Mouse (Mus musculus): ENCODE results near the gene Arg1. TPM values are rescaled to one million over a fixed set of nuclear protein-coding genes. Genes with fewer than 3 reads are reported as not detected.

Gene Arg1
- polyA plus RNA-seq (2014; fragmentation: Nextera tagmentation; extraction: Ambion mirVana) = 33.7 and 34.5 TPM in 2 replicates

DNA sequence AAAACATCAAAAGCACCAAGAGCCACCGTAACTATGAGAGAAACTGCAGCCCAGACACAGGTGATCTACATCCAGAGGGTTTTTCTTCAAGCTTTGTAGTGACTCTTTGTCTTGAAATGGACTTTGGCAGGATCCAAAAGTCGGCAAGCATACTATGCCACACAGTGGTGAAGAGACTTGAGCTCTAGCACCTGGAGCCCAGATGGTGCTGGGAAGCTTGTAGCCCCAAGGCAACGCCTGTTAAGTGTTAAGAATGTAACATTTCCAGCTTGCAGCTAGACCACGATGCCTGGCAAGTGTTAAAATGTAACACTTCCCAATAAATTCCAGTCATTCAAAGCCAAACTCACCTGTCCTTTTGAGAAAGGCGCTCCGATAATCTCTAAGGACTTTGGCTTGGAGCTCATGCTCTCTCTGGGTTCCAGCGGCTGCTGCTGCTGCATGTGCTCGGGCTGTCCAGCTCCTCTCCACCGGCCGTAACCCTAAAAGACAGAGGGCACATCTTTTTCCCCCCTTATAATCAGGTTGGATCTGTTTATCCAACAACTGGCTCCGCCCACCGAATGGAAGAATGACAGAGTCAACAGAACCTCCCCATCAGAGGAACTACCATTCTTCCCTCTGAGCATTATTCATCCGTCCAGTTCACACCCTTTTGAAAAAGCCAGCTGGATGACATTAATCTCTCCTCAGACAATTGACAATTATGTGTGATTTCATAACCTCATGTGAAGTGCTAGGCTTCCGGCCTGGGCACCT, at the start of gene Arg1:
Gene Arg1, minus strand, starts transcription at position 523 of the 759 bp plus-strand sequence.
- no peak within 1 kb of the TSS for H3K9ac ChIP-seq (ENCODE audit: low read length)
- H3K27me3 ChIP-seq (ENCODE audit: control insufficient read depth, insufficient read depth, low read length) = no peaks in the 10 kb centered on the region
- H3K9me3 ChIP-seq (ENCODE audit: control insufficient read depth, low read length) = no peaks in the 10 kb centered on the region
- peak within 1 kb of the TSS; percentile 30 for H3K4me2 ChIP-seq (ENCODE audit: low read depth)
- H3K27ac ChIP-seq (ENCODE audit: low read depth, low read length) = no peak within 1 kb of the TSS
- DNase-seq (ENCODE audit: low spot score) = peak; percentile 66
- no peaks in the 10 kb centered on the region for H3K36me3 ChIP-seq (ENCODE audit: control insufficient read depth, insufficient read depth, low read length)
- ATAC-seq (ENCODE audit: insufficient read depth, low FRiP score, low TSS enrichment) = peak; percentile 48
- no peak within 1 kb of the TSS for H3K4me3 ChIP-seq (ENCODE audit: low read depth, low read length)
- WGBS = 26% methylated on average over 14 of the region's 14 CpGs
- H3K4me1 ChIP-seq (ENCODE audit: control insufficient read depth, insufficient read depth, low read length) = peaks cover 16% of the 10 kb centered on the region

DNA sequence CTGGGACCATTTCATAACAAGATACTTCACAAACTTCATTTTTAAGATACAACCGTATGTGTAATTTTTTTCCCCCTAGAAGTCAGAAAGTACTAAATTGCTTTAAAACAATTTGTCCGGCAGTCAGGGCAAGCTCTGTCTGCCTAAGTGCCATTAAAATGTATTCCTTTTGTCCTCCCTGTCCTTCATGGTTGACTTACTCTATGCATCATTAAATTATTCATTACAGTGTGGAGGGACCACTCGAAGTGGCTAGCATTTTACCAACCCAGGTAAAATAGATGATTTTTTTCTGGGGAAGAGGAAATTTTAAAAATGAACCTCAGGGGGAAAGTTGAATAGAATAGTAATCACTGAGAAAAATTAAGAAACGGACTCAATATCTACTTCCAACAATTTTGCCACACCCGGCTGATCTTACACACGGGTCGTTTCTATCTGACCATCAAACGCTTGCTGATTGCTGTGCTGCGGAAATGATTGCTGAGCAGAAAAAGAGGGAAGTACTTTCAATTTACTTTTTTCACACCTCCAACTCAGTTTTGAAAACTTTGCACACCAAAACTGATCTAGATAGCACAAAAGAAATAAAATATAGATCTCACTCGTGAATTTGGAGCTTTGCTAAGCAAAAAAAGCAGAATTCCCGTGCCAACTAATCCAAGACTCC, 46.7 kb upstream of the Arg1 start:
- 77% methylated on average over 11 of the region's 11 CpGs for WGBS
- Histone ChIP-seq H3K9me3 (ENCODE audit: control insufficient read depth, low read length) (no peaks in the 10 kb centered on the region), H3K27ac (ENCODE audit: low read depth, low read length) (no peak overlapping the region), H3K36me3 (ENCODE audit: control insufficient read depth, insufficient read depth, low read length) (no peaks in the 10 kb centered on the region), H3K4me2 (ENCODE audit: low read depth) (no peak overlapping the region), H3K4me1 (ENCODE audit: control insufficient read depth, insufficient read depth, low read length) (no peaks in the 10 kb centered on the region), H3K27me3 (ENCODE audit: control insufficient read depth, insufficient read depth, low read length) (no peaks in the 10 kb centered on the region), H3K9ac (ENCODE audit: low read length) (no peak overlapping the region), H3K4me3 (ENCODE audit: low read depth, low read length) (no peak overlapping the region)
- ATAC-seq (ENCODE audit: insufficient read depth, low FRiP score, low TSS enrichment) = no peak
- DNase-seq (ENCODE audit: low spot score) = no peak

DNA sequence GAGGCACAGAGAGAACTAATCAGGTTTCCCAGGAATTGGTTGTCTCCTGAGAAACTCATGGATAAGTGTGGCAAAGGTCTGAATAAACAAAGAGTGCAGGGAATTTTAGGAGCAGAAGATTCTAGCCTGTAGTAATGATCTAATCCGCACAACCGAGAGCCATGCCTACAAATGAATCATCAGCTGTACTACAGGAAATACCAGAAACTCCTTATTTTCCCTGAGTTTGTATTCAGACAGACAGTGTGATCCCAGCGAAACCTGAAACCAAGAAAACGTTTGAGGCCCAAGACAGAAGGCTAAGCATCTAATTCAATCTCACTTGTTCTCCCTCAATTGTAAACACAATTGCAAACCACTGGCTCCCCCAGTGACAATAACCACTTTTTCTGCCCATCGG, 46.1 kb upstream of the Arg1 start:
- 48% methylated on average over 5 of the region's 5 CpGs for WGBS

GRCm38 (mm10) chr10:24972923-24973322, 45.6 kb upstream of the Arg1 start:
- Histone ChIP-seq H3K9ac (ENCODE audit: low read length) (no peak overlapping the region), H3K4me1 (ENCODE audit: control insufficient read depth, insufficient read depth, low read length) (no peaks in the 10 kb centered on the region), H3K27me3 (ENCODE audit: control insufficient read depth, insufficient read depth, low read length) (no peaks in the 10 kb centered on the region), H3K27ac (ENCODE audit: low read depth, low read length) (no peak overlapping the region), H3K9me3 (ENCODE audit: control insufficient read depth, low read length) (no peaks in the 10 kb centered on the region), H3K36me3 (ENCODE audit: control insufficient read depth, insufficient read depth, low read length) (no peaks in the 10 kb centered on the region), H3K4me2 (ENCODE audit: low read depth) (no peak overlapping the region), H3K4me3 (ENCODE audit: low read depth, low read length) (no peak overlapping the region)
- WGBS = 51% methylated on average over 4 of the region's 4 CpGs
- ATAC-seq (ENCODE audit: insufficient read depth, low FRiP score, low TSS enrichment) = no peak
- no peak for DNase-seq (ENCODE audit: low spot score)

More for the DNA sequence above, 46.1 kb upstream of the Arg1 start:
- DNase-seq (ENCODE audit: low spot score) = no peak
- ATAC-seq (ENCODE audit: insufficient read depth, low FRiP score, low TSS enrichment) = no peak
- Histone ChIP-seq H3K9me3 (ENCODE audit: control insufficient read depth, low read length) (no peaks in the 10 kb centered on the region), H3K9ac (ENCODE audit: low read length) (no peak overlapping the region), H3K27ac (ENCODE audit: low read depth, low read length) (no peak overlapping the region), H3K4me1 (ENCODE audit: control insufficient read depth, insufficient read depth, low read length) (no peaks in the 10 kb centered on the region), H3K4me3 (ENCODE audit: low read depth, low read length) (no peak overlapping the region), H3K4me2 (ENCODE audit: low read depth) (no peak overlapping the region), H3K36me3 (ENCODE audit: control insufficient read depth, insufficient read depth, low read length) (no peaks in the 10 kb centered on the region), H3K27me3 (ENCODE audit: control insufficient read depth, insufficient read depth, low read length) (no peaks in the 10 kb centered on the region)

GRCm38 (mm10) chr10:24965821-24966550, 38.7 kb upstream of the Arg1 start:
- 77% methylated on average over 12 of the region's 12 CpGs for WGBS

GRCm38 (mm10) chr10:24961889-24962288, 34.6 kb upstream of the Arg1 start:
- H3K9me3 ChIP-seq (ENCODE audit: control insufficient read depth, low read length) = no peaks in the 10 kb centered on the region
- H3K36me3 ChIP-seq (ENCODE audit: control insufficient read depth, insufficient read depth, low read length) = no peaks in the 10 kb centered on the region
- H3K27ac ChIP-seq (ENCODE audit: low read depth, low read length) = no peak overlapping the region
- DNase-seq (ENCODE audit: low spot score) (no peak), ATAC-seq (ENCODE audit: insufficient read depth, low FRiP score, low TSS enrichment) (no peak)
- H3K4me2 ChIP-seq (ENCODE audit: low read depth) = no peak overlapping the region
- no peak overlapping the region for H3K4me3 ChIP-seq (ENCODE audit: low read depth, low read length)
- no peaks in the 10 kb centered on the region for H3K27me3 ChIP-seq (ENCODE audit: control insufficient read depth, insufficient read depth, low read length)
- WGBS = 45% methylated on average over 2 of the region's 2 CpGs
- H3K9ac ChIP-seq (ENCODE audit: low read length) = no peak overlapping the region
- H3K4me1 ChIP-seq (ENCODE audit: control insufficient read depth, insufficient read depth, low read length) = peaks cover 6% of the 10 kb centered on the region; the same call in 1 of the 2 replicates

More at GRCm38 (mm10) chr10:24965821-24966550, 38.7 kb upstream of the Arg1 start:
- H3K27me3 ChIP-seq (ENCODE audit: control insufficient read depth, insufficient read depth, low read length) = no peaks in the 10 kb centered on the region
- H3K4me1 ChIP-seq (ENCODE audit: control insufficient read depth, insufficient read depth, low read length) = no peaks in the 10 kb centered on the region
- H3K4me2 ChIP-seq (ENCODE audit: low read depth) = no peak overlapping the region
- no peak overlapping the region for H3K27ac ChIP-seq (ENCODE audit: low read depth, low read length)
- H3K36me3 ChIP-seq (ENCODE audit: control insufficient read depth, insufficient read depth, low read length) = no peaks in the 10 kb centered on the region
- H3K4me3 ChIP-seq (ENCODE audit: low read depth, low read length) = no peak overlapping the region
- H3K9ac ChIP-seq (ENCODE audit: low read length) = no peak overlapping the region
- ATAC-seq (ENCODE audit: insufficient read depth, low FRiP score, low TSS enrichment) (no peak), DNase-seq (ENCODE audit: low spot score) (no peak)
- H3K9me3 ChIP-seq (ENCODE audit: control insufficient read depth, low read length) = no peaks in the 10 kb centered on the region

GRCm38 (mm10) chr10:24961112-24961511, 33.8 kb upstream of the Arg1 start:
- Histone ChIP-seq H3K36me3 (ENCODE audit: control insufficient read depth, insufficient read depth, low read length) (no peaks in the 10 kb centered on the region), H3K27me3 (ENCODE audit: control insufficient read depth, insufficient read depth, low read length) (no peaks in the 10 kb centered on the region), H3K4me1 (ENCODE audit: control insufficient read depth, insufficient read depth, low read length) (peaks cover 6% of the 10 kb centered on the region; the same call in 1 of the 2 replicates), H3K4me3 (ENCODE audit: low read depth, low read length) (no peak overlapping the region), H3K9ac (ENCODE audit: low read length) (no peak overlapping the region), H3K9me3 (ENCODE audit: control insufficient read depth, low read length) (no peaks in the 10 kb centered on the region), H3K4me2 (ENCODE audit: low read depth) (no peak overlapping the region), H3K27ac (ENCODE audit: low read depth, low read length) (no peak overlapping the region)
- ATAC-seq (ENCODE audit: insufficient read depth, low FRiP score, low TSS enrichment) (no peak), DNase-seq (ENCODE audit: low spot score) (no peak)
- 48% methylated on average over 2 of the region's 2 CpGs for WGBS

DNA sequence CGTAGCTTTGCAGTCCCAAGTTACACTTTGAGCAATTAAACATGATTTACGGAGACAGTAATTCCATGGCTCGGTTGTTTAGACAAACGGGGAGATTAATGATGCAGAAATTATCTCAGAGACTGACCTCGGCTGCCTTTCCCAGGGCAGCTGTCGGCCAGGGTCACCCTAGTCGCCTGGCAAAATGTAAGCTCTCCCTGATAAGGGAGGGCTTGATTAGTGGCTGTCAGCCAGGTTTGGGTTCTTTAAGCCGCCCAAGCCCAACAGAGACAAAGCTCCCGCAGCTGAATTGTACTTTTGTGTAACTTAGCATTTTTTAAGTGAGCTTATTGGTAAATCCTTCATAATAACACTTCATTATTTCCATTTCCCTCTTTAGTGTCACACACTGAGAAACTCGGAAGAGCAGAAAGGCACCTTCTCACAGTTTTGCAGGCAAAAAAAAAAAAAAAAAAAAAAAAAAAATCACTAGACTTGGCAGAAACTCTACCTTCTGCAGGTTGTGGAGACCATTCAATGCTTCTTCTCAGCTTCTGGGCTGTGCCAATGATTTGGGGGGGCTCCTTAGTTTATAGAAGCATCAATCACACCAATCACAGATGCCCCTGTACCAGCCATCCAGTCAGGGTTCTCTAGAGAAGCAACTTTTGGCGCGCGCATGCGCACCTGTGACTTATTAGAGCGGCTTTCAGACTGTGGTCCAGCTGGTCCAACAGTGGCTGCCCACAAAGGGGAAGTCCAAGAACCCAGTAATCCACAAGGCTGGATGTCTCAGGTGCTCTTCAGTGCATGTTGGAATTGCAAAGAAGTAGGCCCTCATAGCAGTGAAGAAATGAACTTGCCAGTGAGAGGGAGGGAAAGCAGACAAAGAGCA, 32.0 kb upstream of the Arg1 start:
- no peak for DNase-seq (ENCODE audit: low spot score)
- H3K4me1 ChIP-seq (ENCODE audit: control insufficient read depth, insufficient read depth, low read length) = peaks cover 6% of the 10 kb centered on the region; the same call in 1 of the 2 replicates

More for the DNA sequence above, 32.0 kb upstream of the Arg1 start:
- Histone ChIP-seq H3K4me3 (ENCODE audit: low read depth, low read length) (no peak overlapping the region), H3K9me3 (ENCODE audit: control insufficient read depth, low read length) (no peaks in the 10 kb centered on the region), H3K27me3 (ENCODE audit: control insufficient read depth, insufficient read depth, low read length) (no peaks in the 10 kb centered on the region), H3K27ac (ENCODE audit: low read depth, low read length) (no peak overlapping the region), H3K36me3 (ENCODE audit: control insufficient read depth, insufficient read depth, low read length) (no peaks in the 10 kb centered on the region), H3K4me2 (ENCODE audit: low read depth) (no peak overlapping the region), H3K9ac (ENCODE audit: low read length) (no peak overlapping the region)
- no peak; the same call in 1 of the 2 replicates for ATAC-seq (ENCODE audit: insufficient read depth, low FRiP score, low TSS enrichment)
- WGBS = 36% methylated on average over 15 of the region's 15 CpGs
